ENCODE assay signal across 29 mouse cellular contexts in genomic region chr1:90770027-90770426, GRCm38 (mm10).
A peak's percentile ranks its signal among the peaks of the same experiment; 100 is the strongest.
DNase-seq lines count a peak whose midpoint lies in the region; ATAC-seq and TF ChIP-seq lines count a peak whose summit lies in the region.
"Had no signal": no experiment of that assay in that cellular context is flagged by ENCODE, and none has a peak within 500 bp of the region (broad histone marks: within the 10 kb centered on the region; RNA-seq: fewer than 3 reads in every experiment).

No protein-coding gene starts in this region.

- no peak for TF ChIP-seq EP300 in liver, postnatal 0 days (IDR thresholded peaks at IDR 0.05; ENCODE audit: low read depth)

- no peak for TF ChIP-seq CTCF in liver, adult 2 months (IDR thresholded peaks at IDR 0.05; ENCODE audit: low read depth, low read length)
- no peak for TF ChIP-seq CTCF in liver, postnatal 0 days (IDR thresholded peaks at IDR 0.05; ENCODE audit: low read depth)

- no peaks in the 10 kb centered on the region for H3K36me3 ChIP-seq in liver, adult 2 months (ENCODE audit: control insufficient read depth, insufficient read depth, low read length)
- H3K36me3 ChIP-seq in liver, postnatal 0 days (replicated peaks; ENCODE audit: insufficient read depth, low read length) = no peaks in the 10 kb centered on the region
- peaks cover 3% of the 10 kb centered on the region; the same call in 1 of the 2 replicates for H3K36me3 ChIP-seq in intestine, embryonic 16.5 days (ENCODE audit: control insufficient read depth, insufficient read depth, low read length)
- H3K36me3 ChIP-seq: forebrain, embryonic 12.5 days; heart, embryonic 15.5 days; hindbrain, embryonic 13.5 days; liver, embryonic 15.5 days; midbrain, embryonic 13.5 days; neural tube, embryonic 13.5 days had no signal

- peak; percentile 28 for DNase-seq in liver, adult 2 months (ENCODE audit: extremely low read depth, low read depth, low spot score)
- no peak for DNase-seq in liver, postnatal 0 days
- DNase-seq in ovary, adult 18-20 months (ENCODE audit: low spot score) = peak; percentile 38
- DNase-seq in ovary, postnatal 14 days (ENCODE audit: low spot score) = no peak
- DNase-seq in left cerebral cortex, postnatal 36 days (ENCODE audit: low spot score in 2 of 2) = no peak
- DNase-seq in layer of hippocampus, adult 9-11 months = no peak
- DNase-seq: adrenal gland, adult 2 months; adrenal gland, postnatal 36 days; B cell, adult 2 months; cerebellum, adult 18-20 months; cerebellum, postnatal 10 days; forebrain, postnatal 0 days; heart, postnatal 4 days; kidney, adult 2 months; kidney, postnatal 4 days; layer of hippocampus, postnatal 36 days; liver; right cerebral cortex, postnatal 25 days; thymus, postnatal 4 days had no signal

- H3K9ac ChIP-seq in liver, adult 2 months (ENCODE audit: low read depth, low read length) = no peak overlapping the region
- no peak overlapping the region for H3K9ac ChIP-seq in liver, postnatal 0 days (replicated peaks)
- H3K9ac ChIP-seq in intestine, embryonic 16.5 days (ENCODE audit: low read depth, low read length) = 0 out of 2 replicates have a peak overlapping the region, but pooled peaks have one; percentile 8
- H3K9ac ChIP-seq: forebrain, embryonic 12.5 days; forebrain, postnatal 0 days; heart, embryonic 15.5 days; hindbrain, embryonic 13.5 days; liver, embryonic 15.5 days; midbrain, embryonic 13.5 days; neural tube, embryonic 13.5 days had no signal

- no peak for TF ChIP-seq POLR2A in liver, adult 2 months (IDR thresholded peaks at IDR 0.05; ENCODE audit: extremely low read depth, insufficient read depth, low read length)

- H3K79me2 ChIP-seq in liver, adult 2 months (ENCODE audit: control insufficient read depth, insufficient read depth, low read length) = no peaks in the 10 kb centered on the region

- ATAC-seq in liver, postnatal 0 days = no peak
- 0 out of 2 replicates have a peak, but pooled peaks have one; percentile 28 for ATAC-seq in intestine, embryonic 16.5 days
- ATAC-seq: forebrain, postnatal 0 days; midbrain, embryonic 13.5 days had no signal

- intact Hi-C loops in left cerebral cortex, postnatal 36 days (cut with DNase I) = no loop called here

- H3K27me3 ChIP-seq in liver, adult 2 months (ENCODE audit: control insufficient read depth, insufficient read depth, low read length) = no peaks in the 10 kb centered on the region
- no peaks in the 10 kb centered on the region for H3K27me3 ChIP-seq in liver, postnatal 0 days (ENCODE audit: insufficient read depth, low read length)
- H3K27me3 ChIP-seq in intestine, embryonic 16.5 days (replicated peaks; ENCODE audit: control insufficient read depth, insufficient read depth, low read length) = no peaks in the 10 kb centered on the region
- H3K27me3 ChIP-seq: forebrain, embryonic 12.5 days; heart, embryonic 15.5 days; hindbrain, embryonic 13.5 days; liver, embryonic 15.5 days; midbrain, embryonic 13.5 days; neural tube, embryonic 13.5 days had no signal

- no peaks in the 10 kb centered on the region for H3K9me3 ChIP-seq in liver, postnatal 0 days (ENCODE audit: low read length)
- H3K9me3 ChIP-seq in intestine, embryonic 16.5 days (ENCODE audit: control insufficient read depth, low read length) = no peaks in the 10 kb centered on the region
- H3K9me3 ChIP-seq: forebrain, embryonic 12.5 days; heart, embryonic 15.5 days; hindbrain, embryonic 13.5 days; liver, embryonic 15.5 days; midbrain, embryonic 13.5 days; neural tube, embryonic 13.5 days had no signal

- no peak overlapping the region for H3K4me3 ChIP-seq in liver, adult 2 months (ENCODE audit: insufficient read depth, low read depth, low read length)
- no peak overlapping the region for H3K4me3 ChIP-seq in liver, postnatal 0 days (ENCODE audit: low read depth, low read length)
- H3K4me3 ChIP-seq in intestine, embryonic 16.5 days (ENCODE audit: low read length) = no peak overlapping the region
- H3K4me3 ChIP-seq: erythroblast, embryonic 14.5 days; forebrain, embryonic 12.5 days; heart, embryonic 15.5 days; hindbrain, embryonic 13.5 days; liver, embryonic 15.5 days; midbrain, embryonic 13.5 days; neural tube, embryonic 13.5 days had no signal

- no peaks in the 10 kb centered on the region for H3K4me1 ChIP-seq in liver, adult 2 months (ENCODE audit: control insufficient read depth, insufficient read depth, low read length)
- no peaks in the 10 kb centered on the region for H3K4me1 ChIP-seq in liver, postnatal 0 days (ENCODE audit: insufficient read depth)
- H3K4me1 ChIP-seq in intestine, embryonic 16.5 days (ENCODE audit: control insufficient read depth, insufficient read depth, low read length) = peaks cover 11% of the 10 kb centered on the region
- H3K4me1 ChIP-seq: forebrain, embryonic 12.5 days; liver, embryonic 15.5 days; midbrain, embryonic 13.5 days; neural tube, embryonic 13.5 days had no signal

- H3K27ac ChIP-seq in liver, adult 2 months (replicated peaks; ENCODE audit: insufficient read depth, low read depth, low read length) = no peak overlapping the region
- no peak overlapping the region for H3K27ac ChIP-seq in liver, postnatal 0 days (ENCODE audit: low read depth)
- H3K27ac ChIP-seq in intestine, embryonic 16.5 days (ENCODE audit: low read length) = peak overlapping the region; percentile 76
- H3K27ac ChIP-seq: forebrain, embryonic 12.5 days; heart, embryonic 15.5 days; hindbrain, embryonic 13.5 days; kidney, postnatal 0 days; liver, embryonic 15.5 days; macrophage; midbrain, embryonic 13.5 days; neural tube, embryonic 13.5 days had no signal

- WGBS in liver, adult 2 months = 57% methylated on average over 7 of the region's 7 CpGs
- WGBS in liver, postnatal 0 days (ENCODE audit: insufficient replicate concordance) = 66% methylated on average over 7 of the region's 7 CpGs
- 37% methylated on average over 7 of the region's 7 CpGs for WGBS in intestine, embryonic 16.5 days

- H3K4me2 ChIP-seq in liver, postnatal 0 days (ENCODE audit: low read depth, low read length) = no peak overlapping the region
- H3K4me2 ChIP-seq in intestine, embryonic 16.5 days (ENCODE audit: low read depth, low read length) = no peak overlapping the region
- H3K4me2 ChIP-seq: forebrain, embryonic 12.5 days; heart, embryonic 15.5 days; hindbrain, embryonic 13.5 days; liver, embryonic 15.5 days; midbrain, embryonic 13.5 days; neural tube, embryonic 13.5 days had no signal

Comparison
In these comparisons a context has a peak if more than half of its experiments do, and no peak if none do; other contexts are left out.
1. DNase-seq: peak in liver, adult 2 months (single experiment) and ovary, adult 18-20 months (single experiment); none in liver, postnatal 0 days (single experiment), ovary, postnatal 14 days (single experiment), left cerebral cortex, postnatal 36 days (0 of 2) and layer of hippocampus, adult 9-11 months (single experiment).